Mouse (Mus musculus): ENCODE measurements around the gene Haus2.
"Not testable (repeated sequence)": the region's sequence is repeated elsewhere in the genome, so short reads cannot be mapped to it uniquely, and the experiment has no call there.

Haus2 gene

GRCm38 (mm10) chr2:120608830-120609723 lies at the start of gene Haus2, which contains the start of gene Lrrc57:
TSS of gene Haus2 (plus strand) at chr2:120609383.
TSS of gene Lrrc57 (minus strand) at chr2:120609520.
- DNase-seq (ENCODE audit: low read depth, low spot score), result peak; percentile 95

DNA sequence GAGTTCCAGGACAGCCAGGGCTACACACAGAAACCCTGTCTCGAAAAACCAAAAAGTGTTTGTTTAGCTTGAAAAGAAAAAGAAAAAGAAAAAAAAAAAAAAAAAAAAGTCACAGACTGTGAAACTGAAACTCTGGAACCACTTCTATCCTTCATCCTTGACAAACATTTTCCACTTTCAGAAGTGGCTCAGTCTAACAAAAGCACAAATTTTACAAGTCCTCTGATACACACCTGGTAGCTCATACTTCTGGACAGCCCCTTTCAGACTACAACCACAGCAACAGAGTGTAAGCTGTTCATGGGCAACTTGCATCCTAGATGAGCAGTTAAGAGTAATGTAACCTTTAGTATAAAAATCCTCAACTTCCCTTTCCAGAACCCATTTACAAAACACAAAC lies 47.7 kb upstream of the Haus2 start:
- DNase-seq (ENCODE audit: low read depth, low spot score), result no peak

GRCm38 (mm10) chr2:120562859-120563234 lies 46.3 kb upstream of the Haus2 start:
- DNase-seq (ENCODE audit: low read depth, low spot score), result no peak

- DNase-seq (ENCODE audit: low read depth, low spot score), result peak; percentile 96
These were observed 45.8 kb upstream of the Haus2 start, which contains the start of gene Zfp106 for GRCm38 (mm10) chr2:120563235-120563990. TSS of gene Zfp106 (minus strand) at chr2:120563843.

- DNase-seq (ENCODE audit: low read depth, low spot score), result not testable (repeated sequence)
These were observed 44.5 kb upstream of the Haus2 start for GRCm38 (mm10) chr2:120564548-120565188.

- DNase-seq (ENCODE audit: low read depth, low spot score), result no peak
These were observed 43.8 kb upstream of the Haus2 start for GRCm38 (mm10) chr2:120565363-120565762.

GRCm38 (mm10) chr2:120566886-120567797 lies 42.0 kb upstream of the Haus2 start, which contains the start of gene Snap23:
TSS of gene Snap23 (plus strand) at chr2:120567671.
- DNase-seq (ENCODE audit: low read depth, low spot score), result peak; percentile 96

DNA sequence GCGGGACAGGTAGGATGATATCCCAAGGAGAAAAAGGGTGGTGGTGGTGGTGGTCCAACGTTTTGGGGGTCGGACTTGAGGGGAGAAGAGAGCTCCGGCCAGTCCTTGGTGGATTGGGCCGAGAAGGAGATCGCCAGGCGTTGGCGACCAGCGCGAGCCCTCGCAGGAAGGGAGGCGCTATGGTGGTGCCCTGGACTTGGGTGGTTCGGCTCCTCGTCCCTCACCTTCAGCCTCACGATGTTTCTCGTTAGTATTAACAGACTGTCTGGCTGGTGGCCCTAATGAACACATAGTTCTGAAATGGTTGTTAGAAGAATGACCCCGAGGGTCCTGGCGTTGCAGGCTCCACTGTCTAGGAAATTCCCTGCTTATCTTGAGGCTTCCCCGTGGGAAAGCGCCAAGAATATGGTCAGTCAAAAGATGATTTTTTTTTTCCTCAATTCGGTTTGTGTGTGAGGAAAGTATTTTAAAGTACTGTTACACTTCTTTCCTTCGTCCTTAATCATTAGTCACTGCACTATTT lies 41.3 kb upstream of the Haus2 start:
- no peak for DNase-seq (ENCODE audit: low read depth, low spot score)

DNA sequence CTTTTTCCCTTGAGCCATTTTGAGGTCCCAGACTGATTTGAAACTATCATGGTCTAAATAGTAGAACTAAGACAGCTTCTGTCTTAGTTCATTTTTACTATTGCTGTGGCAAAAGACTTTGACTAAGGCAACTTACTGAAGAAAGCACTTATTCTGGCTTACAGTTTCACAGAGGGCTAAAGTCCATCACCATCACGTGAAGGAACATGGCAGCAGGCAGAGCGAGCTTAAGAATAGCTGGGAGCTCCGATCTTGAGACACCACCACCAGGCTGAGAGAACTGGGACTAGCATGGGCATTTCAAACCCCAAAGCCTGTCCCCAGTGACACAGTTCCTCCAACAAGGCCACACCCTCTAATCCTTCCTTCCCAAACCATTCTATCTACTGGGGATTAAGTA lies 38.1 kb upstream of the Haus2 start:
- no peak for DNase-seq (ENCODE audit: low read depth, low spot score)

GRCm38 (mm10) chr2:120572161-120572560 lies 37.0 kb upstream of the Haus2 start:
- not testable (repeated sequence) for DNase-seq (ENCODE audit: low read depth, low spot score)

GRCm38 (mm10) chr2:120575121-120575520 lies 34.1 kb upstream of the Haus2 start:
- peak; percentile 23 for DNase-seq (ENCODE audit: low read depth, low spot score)

DNA sequence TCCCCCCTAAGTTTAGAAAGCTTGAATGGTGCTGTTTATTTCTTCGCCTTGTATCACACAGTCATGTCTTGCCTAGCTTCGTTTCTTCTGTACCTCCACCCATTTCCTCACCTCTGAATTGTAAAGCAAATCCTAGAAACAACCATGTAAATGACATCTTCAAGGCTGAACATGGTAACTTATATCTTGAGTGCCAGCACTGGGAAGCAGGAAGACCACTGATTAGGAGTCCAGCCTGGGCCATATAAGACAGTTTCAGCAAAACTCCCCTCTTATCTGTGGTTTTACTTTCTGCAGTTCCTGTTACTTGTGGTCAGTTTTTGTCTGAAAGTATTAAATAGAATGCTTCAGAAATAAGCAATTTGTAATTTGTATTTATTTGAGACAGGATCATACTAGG lies 33.2 kb upstream of the Haus2 start:
- DNase-seq (ENCODE audit: low read depth, low spot score), result no peak

DNA sequence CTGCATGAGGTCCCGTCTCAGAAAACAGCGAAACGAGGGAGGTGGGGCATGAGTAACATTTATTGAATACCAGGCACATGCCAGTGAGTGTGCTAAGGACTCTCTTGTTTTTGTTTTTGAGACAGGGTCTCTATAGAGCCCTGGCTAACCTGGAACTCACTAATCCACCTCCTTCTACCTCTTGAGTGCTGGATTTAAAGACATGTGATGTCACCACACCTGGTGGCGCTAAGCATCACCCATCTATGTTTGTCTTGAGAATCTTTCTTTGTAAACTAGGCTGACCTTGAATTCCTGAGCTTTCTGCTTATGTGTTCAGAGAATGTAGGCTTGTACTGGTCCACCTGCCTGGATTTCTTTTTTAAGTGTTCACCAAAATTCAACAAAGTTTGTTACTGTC lies 31.4 kb upstream of the Haus2 start:
- no peak for DNase-seq (ENCODE audit: low read depth, low spot score)

DNA sequence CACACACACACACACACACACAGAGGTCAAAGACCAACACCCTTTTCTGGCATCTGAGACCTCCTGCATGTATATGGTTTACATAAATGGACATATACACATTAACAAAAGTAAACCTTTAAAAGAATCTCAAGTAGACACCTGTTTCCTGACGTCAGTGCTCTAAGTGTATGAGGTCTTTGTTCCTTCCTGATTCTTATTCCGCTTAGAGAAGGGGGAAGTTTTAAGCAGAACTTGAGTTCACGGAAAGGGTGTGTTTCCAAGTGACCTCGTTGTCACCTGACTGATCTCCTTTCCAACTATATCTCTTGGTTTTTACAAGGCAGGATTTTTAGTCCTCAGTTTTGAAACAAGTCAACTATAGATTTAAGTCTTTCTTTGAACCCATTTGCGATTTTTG lies 30.9 kb upstream of the Haus2 start:
- no peak for DNase-seq (ENCODE audit: low read depth, low spot score)

DNA sequence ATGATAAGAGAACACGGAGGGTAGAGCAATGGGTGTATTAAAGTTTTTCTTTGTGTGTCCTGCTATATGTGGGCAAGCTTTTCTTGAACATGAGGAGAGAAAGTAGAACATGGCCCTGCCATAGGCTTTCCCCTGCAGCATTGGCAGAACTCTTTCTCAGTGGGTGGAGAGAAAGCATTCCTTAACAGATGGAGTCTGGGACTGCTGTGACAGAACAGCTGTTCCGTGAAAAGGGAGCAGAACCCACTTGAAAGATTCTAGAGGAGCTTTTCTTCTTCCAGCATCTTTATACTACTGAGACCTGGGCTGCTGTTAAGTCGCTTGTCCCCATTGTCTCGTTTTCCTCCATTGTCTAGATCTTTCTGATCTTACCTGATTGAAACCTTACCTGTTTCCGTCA lies 19.4 kb upstream of the Haus2 start:
- DNase-seq (ENCODE audit: low read depth, low spot score), result peak; percentile 91

- peak; percentile 46 for DNase-seq (ENCODE audit: low read depth, low spot score)
These were observed 17.0 kb upstream of the Haus2 start for GRCm38 (mm10) chr2:120592227-120592626.

GRCm38 (mm10) chr2:120597734-120598133 lies 11.4 kb upstream of the Haus2 start:
- DNase-seq (ENCODE audit: low read depth, low spot score), result peak; percentile 61

- DNase-seq (ENCODE audit: low read depth, low spot score), result no peak
These were observed 9.7 kb upstream of the Haus2 start for GRCm38 (mm10) chr2:120599506-120599905.

- peak; percentile 74 for DNase-seq (ENCODE audit: low read depth, low spot score)
These were observed 3.0 kb upstream of the Haus2 start for GRCm38 (mm10) chr2:120606021-120606690.
